Mouse (Mus musculus) liver, embryonic 14.5 days (tissue): Measurements from ENCODE around the gene Fgf4. TPM values are rescaled to one million over a fixed set of nuclear protein-coding genes. Genes with fewer than 3 reads are reported as not detected.
A peak's percentile ranks its signal among the peaks of the same experiment; 100 is the strongest.

Experiments used
- ATAC-seq: fragments of 200-750 bp; cut with Nextera tagmentation; 2 replicates; pipeline ENCODE4 v1.8.0; 2017; ENCODE audit warnings: moderate number of reproducible peaks, mild to moderate bottlenecking, moderate library complexity; ENCODE audit not compliant: insufficient read depth
- DNase-seq, 3 experiments: peaks; one replicate each; pipeline ENCODE4 v3.0.0-alpha.2; 2012 to 2013; ENCODE audit warnings: low read depth in 3 of 3, low spot score in 3 of 3
- H3K27ac ChIP-seq: fragments of 300-500 bp; sonication (generic); 2 replicates; pipeline ENCODE4 v1.5.1; 2014; ENCODE audit warnings: moderate library complexity, mild to moderate bottlenecking, control low read depth, inconsistent platforms
- H3K27me3 ChIP-seq: fragments of 300-500 bp; sonication (generic); 2 replicates; pipeline ENCODE4 v1.6.1; 2014; ENCODE audit warnings: mild to moderate bottlenecking, low read length, moderate library complexity; ENCODE audit not compliant: control insufficient read depth, insufficient read depth
- H3K36me3 ChIP-seq: fragments of 300-500 bp; sonication (generic); replicated peaks from 2 replicates; pipeline ENCODE4 v1.6.1; 2014; ENCODE audit warnings: low read depth; ENCODE audit not compliant: control insufficient read depth, insufficient read depth
- H3K4me1 ChIP-seq, 2 experiments: fragments of 200-500 bp in 1 of 2; fragments of 300-500 bp in 1 of 2; sonication (generic) in 1 of 2; replicated peaks; 2 replicates each; pipeline ENCODE4 v1.6.1; 2012 to 2014; ENCODE audit warnings: antibody characterized with exemption in 1 of 2, inconsistent platforms in 1 of 2, low read length in 1 of 2; ENCODE audit not compliant: control insufficient read depth in 2 of 2, insufficient read depth in 2 of 2
- H3K4me2 ChIP-seq: fragments of 300-500 bp; sonication (generic); 2 replicates; pipeline ENCODE4 v1.6.1; 2014; ENCODE audit warnings: low read depth, mild to moderate bottlenecking, control low read depth, moderate library complexity
- H3K4me3 ChIP-seq, 2 experiments: fragments of 200-500 bp in 1 of 2; fragments of 300-500 bp in 1 of 2; sonication (generic) in 1 of 2; 2 replicates each; pipeline ENCODE4 v1.5.1; 2012 to 2014; ENCODE audit warnings: low read depth in 2 of 2, low read length in 2 of 2, mild to moderate bottlenecking in 2 of 2, control low read depth in 1 of 2, inconsistent platforms in 1 of 2, moderate library complexity in 1 of 2; ENCODE audit not compliant: insufficient read depth in 1 of 2
- H3K9ac ChIP-seq: fragments of 300-500 bp; sonication (generic); replicated peaks from 2 replicates; pipeline ENCODE4 v1.6.1; 2014; ENCODE audit warnings: mild to moderate bottlenecking, control low read depth, moderate library complexity
- H3K9me3 ChIP-seq: fragments of 300-500 bp; sonication (generic); 2 replicates; pipeline ENCODE4 v1.6.1; 2016; ENCODE audit warnings: low read length, mixed read lengths; ENCODE audit not compliant: control insufficient read depth
- CTCF ChIP-seq: IDR thresholded peaks from 2 replicates; pipeline ENCODE4 v1.5.1; 2016; ENCODE audit warnings: antibody characterized with exemption, low read depth, control low read depth
- EP300 ChIP-seq: IDR thresholded peaks from 2 replicates; pipeline ENCODE4 v1.6.1; 2016; ENCODE audit warnings: antibody characterized with exemption, low read depth
- WGBS: fragments of 180-500 bp; shearing (Covaris S2); extraction: QIAGEN DNeasy Blood & Tissue Kit; methylation state at CpG from one replicate; pipeline ENCODE4 v1.1.7; 2014; ENCODE audit not compliant: insufficient replicate concordance; 5-methylcytosine and 5-hydroxymethylcytosine counted together
- polyA plus RNA-seq, 2 experiments: library from polyadenylated mRNA; depleted of rRNA in 1 of 2; stranded (reverse) in 1 of 2; unstranded in 1 of 2; fragments of >200 nt; fragmentation: Nextera tagmentation in 1 of 2; extraction: Ambion mirVana in 1 of 2; gene quantifications; 2 replicates each; pipeline versions ENCODE4 v1.2.1 to v1.2.3; 2012 to 2014

The Fgf4 gene
- polyA plus RNA-seq, 2 experiments = not detected

DNA sequence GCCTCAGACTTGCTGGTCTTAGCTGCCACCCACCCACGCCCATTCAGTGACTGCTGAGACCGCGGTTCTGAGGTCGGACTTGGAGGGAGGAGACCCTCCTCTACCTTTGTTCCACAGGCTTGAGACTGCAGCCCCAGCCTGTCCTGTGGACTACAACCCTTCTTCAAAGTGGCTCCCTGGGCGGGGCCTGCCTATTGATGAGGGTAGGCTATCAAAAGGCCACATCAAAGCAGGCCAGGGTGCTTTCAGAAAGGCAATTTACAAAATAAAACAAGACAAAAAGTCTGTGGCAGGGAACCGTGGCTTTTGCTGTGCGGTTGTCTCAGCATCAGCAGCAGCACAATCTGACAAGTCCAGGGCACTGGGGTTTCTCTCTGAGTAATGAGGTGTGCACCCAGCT lies 25.3 kb upstream of the Fgf4 start:
- no peaks in the 10 kb centered on the region for H3K36me3 ChIP-seq
- no peak overlapping the region for H3K4me3 ChIP-seq
- H3K27me3 ChIP-seq = no peaks in the 10 kb centered on the region; the same call in 1 of the 2 replicates
- DNase-seq (no peak), ATAC-seq (no peak)
- H3K27ac ChIP-seq = no peak overlapping the region
- H3K9ac ChIP-seq = no peak overlapping the region
- TF ChIP-seq CTCF = no peak
- TF ChIP-seq EP300 = no peak
- H3K4me1 ChIP-seq = no peaks in the 10 kb centered on the region
- no peaks in the 10 kb centered on the region for H3K9me3 ChIP-seq
- no peak overlapping the region for H3K4me2 ChIP-seq
- 37% methylated on average over 7 of the region's 7 CpGs for WGBS

DNA sequence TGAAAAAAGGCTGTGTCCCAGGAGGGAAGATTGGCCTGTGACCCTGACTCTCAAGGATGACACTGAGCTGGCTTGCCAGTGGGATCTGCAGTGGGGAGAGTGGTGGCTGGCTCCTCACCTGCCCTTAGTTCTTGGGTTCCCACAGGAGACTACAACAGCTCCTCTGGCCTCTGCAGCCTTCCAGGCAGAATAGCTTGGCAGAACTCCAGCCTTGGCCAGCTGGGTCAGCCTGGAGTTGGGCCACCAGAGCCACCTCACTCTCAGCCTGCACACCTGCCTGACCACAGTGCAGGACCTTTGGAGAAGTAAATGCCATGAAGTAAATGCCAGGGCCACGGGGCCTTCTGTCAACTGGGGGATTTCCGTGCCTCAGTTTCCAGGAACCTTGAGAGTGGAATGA lies 23.2 kb upstream of the Fgf4 start:
- TF ChIP-seq CTCF (no peak), EP300 (no peak)
- no peak for DNase-seq
- Histone ChIP-seq H3K27me3 (no peaks in the 10 kb centered on the region; the same call in 1 of the 2 replicates), H3K9ac (no peak overlapping the region), H3K9me3 (no peaks in the 10 kb centered on the region), H3K4me3 (no peak overlapping the region), H3K4me1 (no peaks in the 10 kb centered on the region), H3K36me3 (no peaks in the 10 kb centered on the region), H3K4me2 (no peak overlapping the region), H3K27ac (no peak overlapping the region)
- 67% methylated on average over 2 of the region's 2 CpGs for WGBS
- ATAC-seq = no peak

DNA sequence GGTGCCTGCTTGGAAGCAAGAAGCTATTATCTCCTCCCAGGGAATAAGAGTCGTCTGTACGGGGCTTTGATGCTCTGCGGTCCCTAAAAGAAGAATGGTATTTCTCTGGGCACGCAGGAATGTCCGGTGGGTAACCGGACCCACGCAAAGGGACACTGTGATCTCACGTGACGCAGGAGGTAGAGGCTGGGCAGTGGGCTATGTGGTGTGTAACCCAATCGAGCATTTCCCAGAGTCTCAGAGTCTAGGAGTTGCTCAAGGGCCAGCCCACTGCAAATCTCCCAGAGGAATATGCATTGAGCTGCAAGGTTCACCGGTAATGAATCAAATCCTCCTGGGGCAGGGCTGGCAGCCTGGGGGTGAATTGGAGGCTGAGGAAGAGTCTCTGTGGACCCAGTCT lies 18.8 kb upstream of the Fgf4 start:
- H3K27ac ChIP-seq = no peak overlapping the region
- TF ChIP-seq CTCF (no peak), EP300 (no peak)
- H3K9ac ChIP-seq = no peak overlapping the region
- 69% methylated on average over 11 of the region's 11 CpGs for WGBS
- no peak overlapping the region for H3K4me2 ChIP-seq
- ATAC-seq (no peak), DNase-seq (no peak)
- H3K27me3 ChIP-seq = no peaks in the 10 kb centered on the region; the same call in 1 of the 2 replicates
- no peaks in the 10 kb centered on the region for H3K9me3 ChIP-seq
- H3K4me1 ChIP-seq = no peaks in the 10 kb centered on the region
- H3K4me3 ChIP-seq = no peak overlapping the region
- H3K36me3 ChIP-seq = no peaks in the 10 kb centered on the region

DNA sequence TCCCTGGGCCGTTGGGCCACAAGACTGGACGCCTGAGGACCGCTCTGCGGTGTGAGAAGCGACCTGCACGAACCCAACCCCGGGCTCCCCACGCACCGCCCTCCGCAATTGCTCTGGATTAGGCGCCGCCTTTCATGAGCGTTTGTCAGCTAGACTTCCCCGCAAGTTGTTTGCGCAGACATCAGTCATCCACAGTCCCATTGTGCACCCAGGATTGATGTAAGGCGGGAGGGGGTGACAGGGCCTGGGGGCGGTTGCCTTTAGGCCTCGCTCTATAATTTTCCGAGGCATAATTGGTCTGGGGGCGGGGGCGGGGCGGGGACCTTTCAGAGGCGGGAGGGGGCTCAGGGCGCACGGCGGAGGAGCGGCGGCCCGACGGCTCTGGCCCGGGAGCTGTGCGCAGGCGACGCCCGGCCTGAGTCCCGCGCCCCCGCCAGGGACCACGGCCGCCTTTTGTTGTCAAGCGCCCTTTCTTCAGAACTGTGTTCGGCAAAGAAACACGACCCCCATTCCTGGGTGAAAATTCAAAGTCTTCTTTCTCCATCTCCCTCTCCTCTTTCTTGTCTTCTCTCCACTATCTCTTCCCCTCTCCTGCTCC lies 9.2 kb upstream of the Fgf4 start, which contains the start of gene Fgf3:
Gene Fgf3, plus strand, starts transcription at position 193 of the 598 bp plus-strand sequence.
- peak within 1 kb of the TSS; percentile 22 for H3K4me2 ChIP-seq
- DNase-seq (no peak), ATAC-seq (no peak)
- H3K4me3 ChIP-seq = peak within 1 kb of the TSS in 1 of 2 experiments; percentile 20; a peak in 2 of 4 replicates
- H3K9ac ChIP-seq = no peak within 1 kb of the TSS
- H3K27ac ChIP-seq = no peak within 1 kb of the TSS
- 4% methylated on average over 41 of the region's 43 CpGs for WGBS
- H3K27me3 ChIP-seq = peaks cover 45% of the 10 kb centered on the region
- no peaks in the 10 kb centered on the region for H3K4me1 ChIP-seq
- TF ChIP-seq EP300 = no peak
- TF ChIP-seq CTCF = no peak
- H3K9me3 ChIP-seq = no peaks in the 10 kb centered on the region
- H3K36me3 ChIP-seq = no peaks in the 10 kb centered on the region

DNA sequence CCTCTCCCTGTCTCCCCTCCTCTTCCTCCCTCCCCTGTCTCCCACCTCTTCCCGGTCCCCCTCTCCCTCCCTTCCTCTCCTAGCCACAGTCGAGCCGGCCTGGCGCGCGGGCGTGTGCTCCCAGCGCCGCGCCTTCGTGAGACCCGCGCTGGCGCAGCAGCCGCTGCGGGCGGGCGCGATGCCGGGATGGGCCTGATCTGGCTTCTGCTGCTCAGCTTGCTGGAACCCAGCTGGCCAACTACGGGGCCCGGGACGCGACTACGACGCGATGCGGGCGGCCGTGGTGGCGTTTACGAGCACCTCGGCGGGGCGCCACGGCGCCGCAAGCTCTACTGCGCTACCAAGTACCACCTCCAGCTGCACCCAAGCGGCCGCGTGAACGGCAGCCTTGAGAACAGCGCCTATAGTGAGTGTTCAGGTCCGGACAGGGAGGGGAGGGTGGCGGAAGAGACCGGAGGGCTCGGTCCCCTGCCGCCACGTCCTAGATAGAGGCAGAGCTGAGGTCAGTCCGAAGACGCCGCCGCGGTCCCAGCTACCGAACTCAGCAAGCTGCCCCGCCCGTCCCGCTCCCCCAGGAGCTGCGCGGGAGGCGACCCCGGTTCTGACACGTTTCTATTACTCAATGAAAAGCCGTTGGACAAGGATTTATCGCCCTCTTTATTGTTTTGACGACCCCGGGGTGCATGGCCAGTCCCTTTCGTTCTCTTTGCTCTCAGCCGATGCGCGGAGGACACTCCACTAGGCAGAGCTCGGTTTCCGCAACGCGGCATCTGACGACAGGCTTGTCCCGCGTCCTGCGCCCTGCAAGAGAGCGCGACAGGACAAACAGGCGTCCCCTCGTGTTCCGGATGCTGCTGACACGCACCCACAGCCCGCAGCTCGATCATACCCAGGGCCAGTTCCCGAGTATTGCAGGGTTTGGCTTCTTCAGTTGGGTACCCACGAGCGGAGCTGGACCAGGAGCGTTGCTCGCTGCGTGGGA lies 8.4 kb upstream of the Fgf4 start:
- Histone ChIP-seq H3K9ac (no peak overlapping the region), H3K36me3 (no peaks in the 10 kb centered on the region), H3K9me3 (no peaks in the 10 kb centered on the region), H3K4me3 (peak overlapping the region in 1 of 2 experiments; percentile 20; a peak in 2 of 4 replicates), H3K4me2 (peak overlapping the region; percentile 22), H3K4me1 (no peaks in the 10 kb centered on the region), H3K27ac (no peak overlapping the region), H3K27me3 (peaks cover 45% of the 10 kb centered on the region)
- DNase-seq (no peak), ATAC-seq (no peak)
- WGBS = under 1% methylated on average over 93 of the region's 94 CpGs
- TF ChIP-seq EP300 (no peak), CTCF (no peak)
